Mouse (Mus musculus) layer of hippocampus, adult 9-11 months (tissue): ENCODE measurements around the gene Cracr2a.
A peak's percentile ranks its signal among the peaks of the same experiment; 100 is the strongest.

Experiments used
- DNase-seq: peaks from one replicate; pipeline ENCODE4 v3.0.0; 2022

The Cracr2a gene

GRCm38 (mm10) chr6:127629249-127629648 lies 68.1 kb downstream of the Cracr2a start:
- DNase-seq = no peak

GRCm38 (mm10) chr6:127634858-127635257 lies 73.7 kb downstream of the Cracr2a start:
- DNase-seq = no peak

GRCm38 (mm10) chr6:127635462-127636189 lies 74.5 kb downstream of the Cracr2a start:
- no peak for DNase-seq

- no peak for DNase-seq
Measured at GRCm38 (mm10) chr6:127641077-127641801, 80.1 kb downstream of the Cracr2a start.

- DNase-seq = no peak
Measured at GRCm38 (mm10) chr6:127655988-127656387, 94.8 kb downstream of the Cracr2a start.

GRCm38 (mm10) chr6:127657152-127657551 lies 96.0 kb downstream of the Cracr2a start:
- no peak for DNase-seq

GRCm38 (mm10) chr6:127659472-127659871 lies 98.3 kb downstream of the Cracr2a start:
- DNase-seq = no peak

GRCm38 (mm10) chr6:127659966-127660365 lies 98.8 kb downstream of the Cracr2a start:
- DNase-seq = no peak

GRCm38 (mm10) chr6:127661717-127662292 lies 100.7 kb downstream of the Cracr2a start:
- DNase-seq = no peak

GRCm38 (mm10) chr6:127663263-127663662 lies 102.1 kb downstream of the Cracr2a start:
- DNase-seq = no peak

GRCm38 (mm10) chr6:127669313-127669712 lies 108.2 kb downstream of the Cracr2a start:
- DNase-seq = peak; percentile 45

GRCm38 (mm10) chr6:127670031-127670430 lies 108.9 kb downstream of the Cracr2a start:
- DNase-seq = no peak

- no peak for DNase-seq
Measured at GRCm38 (mm10) chr6:127672071-127672470, 110.9 kb downstream of the Cracr2a start.

- DNase-seq = no peak
Measured at GRCm38 (mm10) chr6:127676866-127677265, 115.7 kb downstream of the Cracr2a start.

- DNase-seq = no peak
Measured at GRCm38 (mm10) chr6:127678320-127678719, 117.2 kb downstream of the Cracr2a start.

GRCm38 (mm10) chr6:127678998-127679397 lies 117.9 kb downstream of the Cracr2a start:
- no peak for DNase-seq

- no peak for DNase-seq
Measured at GRCm38 (mm10) chr6:127680784-127681183, 119.6 kb downstream of the Cracr2a start.

GRCm38 (mm10) chr6:127683561-127683960 lies 122.4 kb downstream of the Cracr2a start:
- DNase-seq = no peak

- DNase-seq = no peak
Measured at GRCm38 (mm10) chr6:127684981-127685380, 123.8 kb downstream of the Cracr2a start.

GRCm38 (mm10) chr6:127687181-127687860 lies 126.2 kb downstream of the Cracr2a start:
- DNase-seq = no peak

- DNase-seq = peak; percentile 36
Measured at GRCm38 (mm10) chr6:127692298-127692697, 131.2 kb downstream of the Cracr2a start.

- no peak for DNase-seq
Measured at GRCm38 (mm10) chr6:127693681-127694080, 132.5 kb downstream of the Cracr2a start.

GRCm38 (mm10) chr6:127701036-127701783 lies 140.1 kb downstream of the Cracr2a start:
- DNase-seq = no peak
